Mouse (Mus musculus): ENCODE results near the gene Aup1.

- TF ChIP-seq MYOD1 (IDR thresholded peaks at IDR 0.05; ENCODE audit: control insufficient read depth, insufficient read length, low read depth) (no peak), CTCF (IDR thresholded peaks at IDR 0.05; ENCODE audit: control insufficient read depth, insufficient read depth, insufficient read length) (no peak), USF1 (IDR thresholded peaks at IDR 0.05; ENCODE audit: low read depth) (no peak), MAX (IDR thresholded peaks at IDR 0.05) (no peak), MYOG (IDR thresholded peaks at IDR 0.05; ENCODE audit: control insufficient read depth, extremely low read depth, insufficient read length) (no peak)
Measured at GRCm38 (mm10) chr6:83031111-83031510, 23.2 kb upstream of the Aup1 start.

All from C2C12 (cell line).